Mouse (Mus musculus) testis, postnatal 10 days (tissue): ENCODE data around the gene Eif3g.

Source experiments
- DNase-seq: peaks from one replicate; pipeline ENCODE4 v3.0.0; 2021; ENCODE audit warnings: low spot score

Gene Eif3g

GRCm38 (mm10) chr9:20888386-20888765 lies 10.0 kb downstream of the Eif3g start:
- DNase-seq, result no peak

- DNase-seq, result peak; percentile 95
Measured at GRCm38 (mm10) chr9:20887704-20888385, 10.6 kb downstream of the Eif3g start, which contains the start of gene Ppan. Ppan (plus strand) TSS chr9:20888175.

GRCm38 (mm10) chr9:20887191-20887590 lies 11.2 kb downstream of the Eif3g start:
- DNase-seq, result no peak

- no peak for DNase-seq
Measured at GRCm38 (mm10) chr9:20886563-20886962, 11.9 kb downstream of the Eif3g start.

GRCm38 (mm10) chr9:20879097-20879792 lies 19.2 kb downstream of the Eif3g start, which contains the start of gene Angptl6:
Angptl6 (minus strand) TSS chr9:20879727.
- no peak for DNase-seq

GRCm38 (mm10) chr9:20878710-20879065 lies 19.7 kb downstream of the Eif3g start:
- peak; percentile 78 for DNase-seq

GRCm38 (mm10) chr9:20878041-20878709 lies 20.2 kb downstream of the Eif3g start:
- peak; percentile 100 for DNase-seq

- peak; percentile 33 for DNase-seq
Measured at GRCm38 (mm10) chr9:20877118-20878040, 21.0 kb downstream of the Eif3g start.

- DNase-seq, result no peak
Measured at GRCm38 (mm10) chr9:20876318-20877117, 21.9 kb downstream of the Eif3g start.

GRCm38 (mm10) chr9:20875021-20875790 lies 23.2 kb downstream of the Eif3g start:
- peak; percentile 57 for DNase-seq

GRCm38 (mm10) chr9:20873521-20873920 lies 24.9 kb downstream of the Eif3g start:
- no peak for DNase-seq

- DNase-seq, result no peak
Measured at GRCm38 (mm10) chr9:20872991-20873390, 25.4 kb downstream of the Eif3g start.

- DNase-seq, result no peak
Measured at GRCm38 (mm10) chr9:20870211-20871173, 27.9 kb downstream of the Eif3g start.

GRCm38 (mm10) chr9:20869246-20869645 lies 29.2 kb downstream of the Eif3g start:
- peak; percentile 48 for DNase-seq

- DNase-seq, result peak; percentile 82
Measured at GRCm38 (mm10) chr9:20868448-20869001, 29.9 kb downstream of the Eif3g start, which contains the start of gene A230050P20Rik. A230050P20Rik (plus strand) TSS chr9:20868642.

GRCm38 (mm10) chr9:20866879-20867278 lies 31.5 kb downstream of the Eif3g start:
- no peak for DNase-seq

GRCm38 (mm10) chr9:20862225-20862624 lies 36.2 kb downstream of the Eif3g start:
- DNase-seq, result no peak

- peak; percentile 61 for DNase-seq
Measured at GRCm38 (mm10) chr9:20861821-20862220, 36.6 kb downstream of the Eif3g start.

- no peak for DNase-seq
Measured at GRCm38 (mm10) chr9:20859926-20860325, 38.5 kb downstream of the Eif3g start.
